Comparison of ENCODE assay signal across 8 mouse cellular contexts in the genomic region with DNA sequence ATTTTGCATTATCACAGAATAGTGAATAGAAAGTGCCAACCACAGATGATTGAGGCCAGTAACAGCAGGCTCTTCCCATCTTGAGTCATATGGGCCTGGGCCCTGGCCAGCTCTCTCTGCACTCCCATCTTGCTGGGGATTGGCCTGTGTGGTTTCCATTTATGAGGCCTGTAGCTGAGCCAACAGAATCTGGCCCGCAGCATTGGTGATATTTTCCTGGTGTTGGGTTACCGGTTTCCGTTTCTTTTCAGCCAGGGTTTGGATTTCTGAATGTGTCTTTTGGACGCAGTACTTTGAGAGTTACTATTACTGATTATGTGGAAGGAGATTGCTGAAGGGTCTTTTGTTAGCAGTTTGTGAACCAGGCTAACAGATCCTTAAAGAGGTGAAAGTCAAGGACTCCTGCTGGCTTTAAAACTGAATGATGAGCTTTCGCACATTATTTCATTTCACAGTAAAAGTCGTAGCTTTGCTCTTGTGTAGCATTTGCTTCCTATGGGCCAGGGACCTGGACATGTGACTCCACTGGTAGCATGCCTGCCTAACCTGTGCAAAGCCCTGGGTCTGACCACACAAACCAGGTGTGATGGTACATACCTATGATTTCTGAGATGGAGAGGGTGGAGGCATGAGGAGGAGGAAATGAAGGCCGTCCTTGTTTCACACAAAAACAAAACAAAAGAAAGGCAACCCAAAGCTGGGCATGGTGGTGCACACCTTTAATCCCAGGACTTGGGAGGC. TPM values are rescaled to one million over a fixed set of nuclear protein-coding genes. Genes with fewer than 3 reads are reported as not detected.
A peak's percentile ranks its signal among the peaks of the same experiment; 100 is the strongest.
DNase-seq lines count a peak whose midpoint lies in the region; ATAC-seq and TF ChIP-seq lines count a peak whose summit lies in the region.
"Had no signal": no experiment of that assay in that cellular context is flagged by ENCODE, and none has a peak within 500 bp of the region (broad histone marks: within the 10 kb centered on the region; RNA-seq: fewer than 3 reads in every experiment).

No protein-coding gene starts in this region.

- peak overlapping the region; percentile 22; the same call in 1 of the 2 replicates for H3K4me2 ChIP-seq in limb, embryonic 15.5 days

- H3K9me3 ChIP-seq in limb, embryonic 15.5 days: no peaks in the 10 kb centered on the region

- peak overlapping the region; percentile 16 for H3ac ChIP-seq in C2C12 (ENCODE audit: control insufficient read depth, insufficient read length, low read depth)

- no peaks in the 10 kb centered on the region for H3K27me3 ChIP-seq in C2C12 (ENCODE audit: control insufficient read depth, insufficient read depth, insufficient read length)
- no peaks in the 10 kb centered on the region for H3K27me3 ChIP-seq in limb, embryonic 15.5 days

- peak; percentile 77 for DNase-seq in 3134 (ENCODE audit: extremely low read depth, insufficient read length, low spot score)
- DNase-seq in cerebellum, postnatal 25 days: peak; percentile 89 to 94
- DNase-seq in heart, postnatal 14 days: peak; percentile 23 to 41
- DNase-seq in T-cell, adult 2 months (ENCODE audit: low spot score): no peak
- DNase-seq in thymus, postnatal 0 days (ENCODE audit: low spot score): no peak

- H3K4me3 ChIP-seq in C2C12 (ENCODE audit: insufficient read depth, poor library complexity, severe bottlenecking): no peak overlapping the region
- H3K4me3 ChIP-seq in limb, embryonic 15.5 days: no peak overlapping the region

- ATAC-seq in limb, embryonic 15.5 days (ENCODE audit: insufficient number of reproducible peaks, low FRiP score, low TSS enrichment, low read depth): peak; percentile 87

- peaks cover 54% of the 10 kb centered on the region for H3K4me1 ChIP-seq in limb, embryonic 15.5 days

- WGBS in limb, embryonic 15.5 days: 26% methylated on average over 7 of the region's 7 CpGs

- peaks cover 43% of the 10 kb centered on the region for H3K36me3 ChIP-seq in C2C12 (ENCODE audit: control insufficient read depth, insufficient read depth)
- H3K36me3 ChIP-seq in limb, embryonic 15.5 days: no peaks in the 10 kb centered on the region

- H3K27ac ChIP-seq in limb, embryonic 15.5 days: peak overlapping the region; percentile 87
- H3K27ac ChIP-seq: macrophage had no signal

- TF ChIP-seq CTCF in C2C12 (IDR thresholded peaks at IDR 0.05; ENCODE audit: control insufficient read depth, insufficient read depth, insufficient read length): no peak

- intact Hi-C loops in heart, postnatal 14 days (cut with DNase I): no loop called here

- peaks cover 99% of the 10 kb centered on the region for H3K79me2 ChIP-seq in C2C12 (ENCODE audit: control insufficient read depth, insufficient read depth)

- H3K79me3 ChIP-seq in C2C12 (ENCODE audit: low read depth): peaks cover 92% of the 10 kb centered on the region

- H3K9ac ChIP-seq in limb, embryonic 15.5 days: no peak overlapping the region

TF ChIP-seq in C2C12, 6 proteins besides CTCF, POLR2A, EP300 and RAD21:
- no peak for TF ChIP-seq CEBPB (IDR thresholded peaks at IDR 0.05; ENCODE audit: low read depth)
- TF ChIP-seq USF1 (IDR thresholded peaks at IDR 0.05; ENCODE audit: low read depth): peak; percentile 51
- TF ChIP-seq FOSL1 (IDR thresholded peaks at IDR 0.05; ENCODE audit: insufficient read depth, low read length, poor library complexity, severe bottlenecking): no peak
- no peak for TF ChIP-seq MYOD1 (IDR thresholded peaks at IDR 0.05; ENCODE audit: control insufficient read depth, insufficient read length, low read depth)
- no peak for TF ChIP-seq MYOG (IDR thresholded peaks at IDR 0.05; ENCODE audit: control insufficient read depth, extremely low read depth, insufficient read length)

RNA-seq across cellular contexts. Expression of a gene that starts 5.5 kb away (rescaled TPM):
- 28.3 TPM for polyA plus RNA-seq in C2C12 (2012; fragmentation: generic; extraction: Trizol)
- 1 to 10 TPM; 2.7 to 2.8 TPM for total RNA-seq in heart, postnatal 14 days (2021)
- 17.8 and 19.2 TPM in 2 replicates for polyA plus RNA-seq in limb, embryonic 15.5 days (2015; fragmentation: Nextera tagmentation; extraction: Ambion mirVana)
- 0.49 and 0.51 TPM in 2 replicates for polyA plus RNA-seq in thymus, postnatal 0 days (2015; fragmentation: Nextera tagmentation; extraction: Ambion mirVana)

Comparison
In these comparisons a context has a peak if more than half of its experiments do, and no peak if none do; other contexts are left out.
1. DNase-seq: peak in 3134 (single experiment), cerebellum, postnatal 25 days (2 of 2) and heart, postnatal 14 days (2 of 2); none in T-cell, adult 2 months (single experiment) and thymus, postnatal 0 days (single experiment).
2. RNA of a gene that starts 5.5 kb away (polyA plus RNA-seq): 28.3 TPM in C2C12 (single experiment) and 17.8 to 19.2 TPM in limb, embryonic 15.5 days; 0.49 to 0.51 TPM in thymus, postnatal 0 days; every median in the first group is over 10 times any median in the second.